8 mouse cellular contexts compared by ENCODE assay signal in the genomic region with DNA sequence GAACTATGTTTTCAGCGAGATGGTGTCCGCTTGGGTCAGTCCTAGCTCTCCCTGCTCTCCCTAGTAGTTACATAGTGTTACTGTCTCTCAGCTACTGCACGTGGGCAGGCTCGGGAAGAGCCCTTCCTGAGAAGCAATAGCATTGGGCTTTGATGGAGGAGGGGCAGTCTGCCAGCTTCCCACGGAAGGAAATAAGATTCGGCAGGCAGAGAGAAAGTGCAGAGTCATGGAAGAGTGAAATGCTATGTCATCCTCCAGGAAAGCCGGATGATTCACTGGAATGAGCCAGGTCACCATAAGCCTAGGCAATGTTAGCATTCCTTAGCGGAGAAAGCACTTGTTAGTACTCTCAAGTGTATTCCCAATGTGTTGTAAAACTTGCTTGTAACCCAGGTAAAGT. TPM values are rescaled to one million over a fixed set of nuclear protein-coding genes. Genes with fewer than 3 reads are reported as not detected.
A peak's percentile ranks its signal among the peaks of the same experiment; 100 is the strongest.
DNase-seq lines count a peak whose midpoint lies in the region; ATAC-seq and TF ChIP-seq lines count a peak whose summit lies in the region.

No protein-coding gene starts in this region.

- peak; percentile 47; the same call in 1 of the 2 replicates for ATAC-seq in forebrain, embryonic 15.5 days (replicated peaks)
- ATAC-seq in forebrain, embryonic 16.5 days: no peak
- no peak for ATAC-seq in inflammation-experienced regulatory T-cells, adult 6 months

- intact Hi-C loops in left cerebral cortex, adult 2 months (cut with DNase I): no loop called here

- no peaks in the 10 kb centered on the region for H3K9me3 ChIP-seq in forebrain, embryonic 15.5 days
- H3K9me3 ChIP-seq in forebrain, embryonic 16.5 days (ENCODE audit: control insufficient read depth, low read length): no peaks in the 10 kb centered on the region

- H3K4me3 ChIP-seq in forebrain, embryonic 15.5 days: no peak overlapping the region
- H3K4me3 ChIP-seq in forebrain, embryonic 16.5 days (replicated peaks; ENCODE audit: low read length): no peak overlapping the region
- no peak overlapping the region for H3K4me3 ChIP-seq in thymus, adult 2 months (ENCODE audit: control insufficient read depth, insufficient read depth, low read length)
- peak overlapping the region; percentile 22 for H3K4me3 ChIP-seq in left cerebral cortex, adult 2 months

- no peak for TF ChIP-seq POLR2A in thymus, adult 2 months (IDR thresholded peaks at IDR 0.05; ENCODE audit: control insufficient read depth, extremely low read depth, insufficient read depth, low read length, poor library complexity)

- no peak for TF ChIP-seq CTCF in thymus, adult 2 months (IDR thresholded peaks at IDR 0.05; ENCODE audit: borderline replicate concordance, control insufficient read depth, extremely low read depth, insufficient read depth, low read length, poor library complexity)
- no peak for TF ChIP-seq CTCF in left cerebral cortex, adult 2 months (IDR thresholded peaks at IDR 0.05)

- H3K27ac ChIP-seq in forebrain, embryonic 15.5 days (replicated peaks): no peak overlapping the region
- no peak overlapping the region for H3K27ac ChIP-seq in forebrain, embryonic 16.5 days (ENCODE audit: low read length)
- no peak overlapping the region for H3K27ac ChIP-seq in thymus, adult 2 months (ENCODE audit: control insufficient read depth, insufficient read depth, low read length)
- H3K27ac ChIP-seq in left cerebral cortex, adult 2 months: peak overlapping the region; percentile 36

- H3K4me1 ChIP-seq in forebrain, embryonic 15.5 days: no peaks in the 10 kb centered on the region
- 0 out of 2 replicates have a peak, but pooled peaks cover 3% of the 10 kb centered on the region for H3K4me1 ChIP-seq in forebrain, embryonic 16.5 days (replicated peaks; ENCODE audit: control insufficient read depth, insufficient read depth, low read length)
- H3K4me1 ChIP-seq in thymus, adult 2 months (replicated peaks; ENCODE audit: control insufficient read depth, insufficient read depth, low read length): peaks cover 12% of the 10 kb centered on the region

- H3K4me2 ChIP-seq in forebrain, embryonic 15.5 days (replicated peaks): no peak overlapping the region
- H3K4me2 ChIP-seq in forebrain, embryonic 16.5 days (ENCODE audit: low read length): no peak overlapping the region

- no peaks in the 10 kb centered on the region for H3K27me3 ChIP-seq in forebrain, embryonic 15.5 days
- H3K27me3 ChIP-seq in forebrain, embryonic 16.5 days (replicated peaks; ENCODE audit: control insufficient read depth, insufficient read depth, low read length): no peaks in the 10 kb centered on the region; the same call in 1 of the 2 replicates
- no peaks in the 10 kb centered on the region for H3K27me3 ChIP-seq in thymus, adult 2 months (ENCODE audit: control insufficient read depth, insufficient read depth, low read length)

- no peaks in the 10 kb centered on the region for H3K36me3 ChIP-seq in forebrain, embryonic 15.5 days
- no peaks in the 10 kb centered on the region for H3K36me3 ChIP-seq in forebrain, embryonic 16.5 days (ENCODE audit: control insufficient read depth, insufficient read depth)
- H3K36me3 ChIP-seq in thymus, adult 2 months (ENCODE audit: control insufficient read depth, insufficient read depth, low read length): peaks cover 36% of the 10 kb centered on the region

- H3K9ac ChIP-seq in forebrain, embryonic 15.5 days (replicated peaks): no peak overlapping the region
- H3K9ac ChIP-seq in forebrain, embryonic 16.5 days (replicated peaks; ENCODE audit: low read depth, low read length): no peak overlapping the region

- 41% methylated on average over 8 of the region's 8 CpGs for WGBS in forebrain, embryonic 15.5 days
- WGBS in forebrain, embryonic 16.5 days: 46% methylated on average over 8 of the region's 8 CpGs
- WGBS in thymus, adult 2 months: 40% methylated on average over 8 of the region's 8 CpGs

- peak; percentile 17 for DNase-seq in thymus, adult 2 months
- no peak for DNase-seq in thymus, postnatal 25 days
- DNase-seq in heart, adult 8-10 months (ENCODE audit: low spot score): peak; percentile 31
- peak; percentile 35 to 53 for DNase-seq in left cerebral cortex, adult 2 months (ENCODE audit: extremely low spot score in 1 of 2, low spot score in 2 of 2)
- peak; percentile 70 for DNase-seq in right cerebral cortex, postnatal 14 days

RNA-seq across cellular contexts. Expression of gene Ptger4, which starts 8.5 kb away (rescaled TPM):
- polyA plus RNA-seq in forebrain, embryonic 15.5 days (2015; fragmentation: Nextera tagmentation; extraction: Ambion mirVana): 0.42 and 0.50 TPM in 2 replicates
- polyA plus RNA-seq in forebrain, embryonic 16.5 days (2015; fragmentation: Nextera tagmentation; extraction: Ambion mirVana): 0.52 and 0.63 TPM in 2 replicates
- polyA plus RNA-seq in thymus, adult 2 months (2012; rRNA removed): 61.0 and 63.0 TPM in 2 replicates
- total RNA-seq in heart, adult 8-10 months (2022): 1 to 10 TPM; 2.6 to 4.1 (median 3.1) TPM
- total RNA-seq in left cerebral cortex, adult 2 months (2021): 1 to 10 TPM; 1.1 to 1.2 TPM
- 10 to 100 TPM; 25.0 to 27.1 (median 26.3) TPM for polyA plus RNA-seq in inflammation-experienced regulatory T-cells, adult 6 months (2017; shearing (Covaris generic))

RNA-seq across cellular contexts. Expression of gene Ttc33, which starts 50.2 kb away (rescaled TPM):
- polyA plus RNA-seq in forebrain, embryonic 15.5 days (2015; fragmentation: Nextera tagmentation; extraction: Ambion mirVana): 61.4 and 65.4 TPM in 2 replicates
- 64.6 and 70.7 TPM in 2 replicates for polyA plus RNA-seq in forebrain, embryonic 16.5 days (2015; fragmentation: Nextera tagmentation; extraction: Ambion mirVana)
- 3.8 and 4.9 TPM in 2 replicates for polyA plus RNA-seq in thymus, adult 2 months (2012; rRNA removed)
- total RNA-seq in heart, adult 8-10 months (2022): 10 to 100 TPM; 41.9 to 46.4 (median 43.9) TPM
- total RNA-seq in left cerebral cortex, adult 2 months (2021): 10 to 100 TPM; 90.7 to 95.1 TPM
- polyA plus RNA-seq in inflammation-experienced regulatory T-cells, adult 6 months (2017; shearing (Covaris generic)): 10 to 100 TPM; 58.5 to 62.4 (median 61.3) TPM

Comparison
In these comparisons a context has a peak if more than half of its experiments do, and no peak if none do; other contexts are left out.
1. RNA of gene Ptger4, which starts 8.5 kb away (polyA plus RNA-seq): 61.0 to 63.0 TPM in thymus, adult 2 months and 25.0 to 27.1 TPM in inflammation-experienced regulatory T-cells, adult 6 months; 0.52 to 0.63 TPM in forebrain, embryonic 16.5 days and 0.42 to 0.50 TPM in forebrain, embryonic 15.5 days; every median in the first group is over 10 times any median in the second.
2. RNA of gene Ttc33, which starts 50.2 kb away (polyA plus RNA-seq): 61.4 to 65.4 TPM in forebrain, embryonic 15.5 days, 64.6 to 70.7 TPM in forebrain, embryonic 16.5 days and 58.5 to 62.4 TPM in inflammation-experienced regulatory T-cells, adult 6 months; 3.8 to 4.9 TPM in thymus, adult 2 months; every median in the first group is over 10 times any median in the second.